Mouse (Mus musculus) layer of hippocampus, postnatal 25 days (tissue): ENCODE data around the gene Vamp2. TPM values are rescaled to one million over a fixed set of nuclear protein-coding genes. Genes with fewer than 3 reads are reported as not detected.
"Not testable (repeated sequence)": the region's sequence is repeated elsewhere in the genome, so short reads cannot be mapped to it uniquely, and the experiment has no call there.

ENCODE experiments used
- DNase-seq, 2 experiments: peaks; one replicate each; pipeline ENCODE4 v3.0.0; 2022; ENCODE audit warnings: mixed read lengths in 2 of 2, low spot score in 1 of 2; ENCODE audit errors: extremely low spot score in 1 of 2
- total RNA-seq, 2 experiments: library from RNA; stranded (reverse); gene quantifications; 2 replicates each; pipeline ENCODE4 v1.2.3; 2021

Gene Vamp2
- total RNA-seq, 2 experiments from 2014 or later: 978 to 1,010 TPM

- no peak for DNase-seq
Measured at GRCm38 (mm10) chr11:69078805-69079438, 9.4 kb upstream of the Vamp2 start.

- DNase-seq: no peak
Measured at GRCm38 (mm10) chr11:69080102-69080854, 8.0 kb upstream of the Vamp2 start.

- DNase-seq: no peak
Measured at GRCm38 (mm10) chr11:69080855-69081222, 7.5 kb upstream of the Vamp2 start.

GRCm38 (mm10) chr11:69081613-69082012 lies 6.7 kb upstream of the Vamp2 start:
- no peak for DNase-seq

- DNase-seq: no peak
Measured at GRCm38 (mm10) chr11:69085608-69086007, 2.7 kb upstream of the Vamp2 start.

- no peak for DNase-seq
Measured at GRCm38 (mm10) chr11:69086390-69086789, 1.9 kb upstream of the Vamp2 start.

- DNase-seq: no peak
Measured at GRCm38 (mm10) chr11:69087082-69087481, 1.2 kb upstream of the Vamp2 start.

- no peak for DNase-seq
Measured at GRCm38 (mm10) chr11:69087597-69087996, 693 bp upstream of the Vamp2 start.

GRCm38 (mm10) chr11:69088856-69089615 lies 746 bp downstream of the Vamp2 start:
- DNase-seq: no peak

- no peak for DNase-seq
Measured at GRCm38 (mm10) chr11:69089616-69090290, 1.5 kb downstream of the Vamp2 start.

GRCm38 (mm10) chr11:69090367-69090766 lies 2.1 kb downstream of the Vamp2 start:
- DNase-seq: no peak

GRCm38 (mm10) chr11:69091566-69092385 lies 3.5 kb downstream of the Vamp2 start:
- no peak for DNase-seq

- DNase-seq: peak; percentile 70 to 94
Measured at GRCm38 (mm10) chr11:69092386-69092751, 4.1 kb downstream of the Vamp2 start.

- no peak for DNase-seq
Measured at GRCm38 (mm10) chr11:69092871-69093270, 4.6 kb downstream of the Vamp2 start.

- not testable (repeated sequence) for DNase-seq
Measured at GRCm38 (mm10) chr11:69093856-69094255, 5.6 kb downstream of the Vamp2 start.

GRCm38 (mm10) chr11:69094697-69095429 lies 6.6 kb downstream of the Vamp2 start, which contains the start of gene Per1:
Gene Per1, plus strand, starts transcription at chr11:69095217.
- DNase-seq: peak; percentile 90 to 95

GRCm38 (mm10) chr11:69095511-69096231 lies 7.4 kb downstream of the Vamp2 start:
- DNase-seq: peak in 1 of 2 experiments; percentile 27

GRCm38 (mm10) chr11:69096360-69096986 lies 8.2 kb downstream of the Vamp2 start:
- no peak for DNase-seq
